Mouse (Mus musculus) forebrain, embryonic 11.5 days (tissue): ENCODE measurements at regions not wholly inside any gene's neighbourhood (a gene's known extent, or its start where the extent isn't known, plus 50 kb on each side); places are given as distances from the start of the nearest gene placed in this dataset.
A peak's percentile ranks its signal among the peaks of the same experiment; 100 is the strongest.

Source experiments
- ATAC-seq: fragments of 200-750 bp; cut with Nextera tagmentation; replicated peaks from 2 replicates; pipeline ENCODE4 v1.8.0; 2017; ENCODE audit warnings: moderate TSS enrichment; ENCODE audit not compliant: low FRiP score
- DNase-seq: peaks from one replicate; pipeline ENCODE4 v3.0.0-alpha.2; 2017; ENCODE audit warnings: low spot score
- H3K27ac ChIP-seq: fragments of 300-500 bp; sonication (generic); 2 replicates; pipeline ENCODE4 v1.5.1; 2014; ENCODE audit warnings: low read depth, low read length
- H3K27me3 ChIP-seq: fragments of 300-500 bp; sonication (generic); 2 replicates; pipeline ENCODE4 v1.6.1; 2014; ENCODE audit warnings: mild to moderate bottlenecking, low read length, mixed read lengths; ENCODE audit not compliant: control insufficient read depth, insufficient read depth
- H3K36me3 ChIP-seq: fragments of 300-500 bp; sonication (generic); 2 replicates; pipeline ENCODE4 v1.6.1; 2014; ENCODE audit warnings: mild to moderate bottlenecking, low read length, moderate library complexity, mixed read lengths; ENCODE audit not compliant: control insufficient read depth, insufficient read depth
- H3K4me1 ChIP-seq: fragments of 300-500 bp; sonication (generic); replicated peaks from 2 replicates; pipeline ENCODE4 v1.6.1; 2014; ENCODE audit warnings: low read length, mixed read lengths; ENCODE audit not compliant: control insufficient read depth, insufficient read depth
- H3K4me2 ChIP-seq: fragments of 300-500 bp; sonication (generic); 2 replicates; pipeline ENCODE4 v1.6.1; 2014; ENCODE audit warnings: low read depth, mild to moderate bottlenecking, low read length, moderate library complexity, mixed read lengths; ENCODE audit not compliant: severe bottlenecking
- H3K4me3 ChIP-seq: fragments of 300-500 bp; sonication (generic); 2 replicates; pipeline ENCODE4 v1.5.1; 2014; ENCODE audit warnings: low read depth, low read length
- H3K9ac ChIP-seq: fragments of 300-500 bp; sonication (generic); 2 replicates; pipeline ENCODE4 v1.6.1; 2014; ENCODE audit warnings: low read length
- H3K9me3 ChIP-seq: fragments of 300-500 bp; sonication (generic); 2 replicates; pipeline ENCODE4 v1.6.1; 2016; ENCODE audit warnings: low read length, mixed read lengths; ENCODE audit not compliant: control insufficient read depth
- WGBS: fragments of 180-500 bp; shearing (Covaris S2); extraction: QIAGEN DNeasy Blood & Tissue Kit; methylation state at CpG from one replicate; pipeline ENCODE4 v1.1.7; 2014; 5-methylcytosine and 5-hydroxymethylcytosine counted together

DNA sequence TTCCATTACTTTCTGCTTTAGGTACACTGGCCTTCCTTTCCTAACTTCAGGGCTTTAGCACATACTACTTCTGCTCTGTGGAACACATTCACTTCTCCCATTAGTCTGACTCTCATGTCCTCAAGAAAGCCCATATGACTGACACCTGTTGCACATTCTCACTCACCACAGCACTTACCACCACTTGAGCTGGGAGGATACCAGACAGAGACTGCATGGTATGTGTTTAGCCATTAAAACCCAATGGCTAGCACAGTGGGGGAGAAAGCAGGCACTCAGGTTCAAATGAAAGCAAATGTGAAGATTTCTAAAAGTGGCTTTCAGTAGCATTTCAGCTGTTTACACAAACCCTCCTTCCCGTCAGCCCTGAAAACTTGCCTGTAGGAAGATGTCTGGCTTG lies 113.6 kb upstream of the Ncam1 start:
- Histone ChIP-seq H3K36me3 (no peaks in the 10 kb centered on the region), H3K9me3 (no peaks in the 10 kb centered on the region), H3K4me3 (no peak overlapping the region), H3K4me2 (no peak overlapping the region), H3K4me1 (no peaks in the 10 kb centered on the region), H3K27ac (no peak overlapping the region), H3K9ac (no peak overlapping the region), H3K27me3 (no peaks in the 10 kb centered on the region)
- ATAC-seq = no peak
- no peak for DNase-seq
- WGBS = 86% methylated on average over 1 of the region's 1 CpGs

DNA sequence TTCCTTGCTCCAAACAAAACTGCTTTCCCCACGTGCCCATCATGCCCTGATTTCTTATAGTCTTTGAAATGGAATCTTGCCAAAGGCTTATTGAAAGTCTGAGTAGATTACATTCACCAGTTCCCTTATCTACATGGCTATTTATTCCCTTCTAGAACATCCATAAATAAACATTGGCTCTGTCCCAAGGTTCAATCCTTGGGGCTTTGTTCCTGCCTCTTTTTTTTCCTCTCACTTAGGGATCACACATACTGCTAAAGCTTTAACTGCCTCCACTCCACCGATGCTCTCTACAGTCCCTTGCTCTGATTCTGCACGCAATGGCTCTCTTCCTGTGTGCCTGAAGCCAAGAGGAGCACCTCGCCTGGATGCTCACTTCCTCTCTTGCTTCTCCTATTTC lies 107.6 kb upstream of the Ncam1 start:
- Histone ChIP-seq H3K9me3 (no peaks in the 10 kb centered on the region), H3K9ac (no peak overlapping the region), H3K27ac (no peak overlapping the region), H3K4me1 (no peaks in the 10 kb centered on the region), H3K36me3 (no peaks in the 10 kb centered on the region), H3K4me3 (no peak overlapping the region), H3K27me3 (no peaks in the 10 kb centered on the region), H3K4me2 (no peak overlapping the region)
- 78% methylated on average over 4 of the region's 4 CpGs for WGBS
- ATAC-seq (no peak), DNase-seq (no peak)

DNA sequence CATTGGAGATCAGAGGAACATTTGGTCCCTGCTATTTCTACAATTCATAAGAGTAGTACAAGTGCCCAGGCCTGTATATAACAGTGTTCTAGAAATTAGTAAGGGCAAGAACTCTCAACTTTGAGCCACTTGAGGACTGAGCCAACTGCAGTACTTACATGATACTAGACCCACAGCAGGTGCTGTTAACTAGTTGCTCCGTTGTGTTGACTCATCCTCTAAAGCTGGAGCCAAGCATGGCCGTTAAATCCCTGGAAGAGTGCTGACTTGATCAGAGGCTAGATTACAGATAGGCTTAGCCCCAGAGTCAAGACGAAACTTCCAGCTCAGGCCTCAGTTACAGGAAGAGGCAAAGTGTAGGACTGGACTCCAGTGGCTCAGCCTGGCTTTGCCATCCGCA lies 107.0 kb upstream of the Ncam1 start:
- ATAC-seq (no peak), DNase-seq (no peak)
- Histone ChIP-seq H3K9ac (no peak overlapping the region), H3K36me3 (no peaks in the 10 kb centered on the region), H3K27me3 (no peaks in the 10 kb centered on the region), H3K27ac (no peak overlapping the region), H3K9me3 (no peaks in the 10 kb centered on the region), H3K4me2 (no peak overlapping the region), H3K4me1 (no peaks in the 10 kb centered on the region; the same call in 1 of the 2 replicates), H3K4me3 (no peak overlapping the region)
- WGBS = 89% methylated on average over 4 of the region's 4 CpGs

DNA sequence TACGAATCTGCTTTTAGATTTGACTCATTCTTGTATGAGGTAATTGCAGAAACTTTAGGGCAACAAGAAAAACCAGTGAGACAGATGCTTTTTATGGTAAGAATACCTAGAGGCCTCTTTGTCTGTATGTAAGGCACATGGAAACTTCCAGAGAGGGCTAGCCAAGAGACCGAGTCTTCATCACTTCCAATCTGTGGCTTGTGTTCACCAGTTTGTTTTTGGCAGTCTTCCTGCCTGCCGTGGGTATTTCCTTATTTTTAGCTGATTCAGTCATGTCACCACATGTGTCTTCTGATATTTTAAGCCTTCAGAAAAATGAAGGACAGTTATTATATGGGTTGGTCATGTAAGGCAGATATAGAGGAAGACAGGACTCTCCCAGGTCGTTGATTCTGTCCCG lies 100.2 kb upstream of the Ncam1 start:
- DNase-seq (no peak), ATAC-seq (no peak)
- no peak overlapping the region for H3K27ac ChIP-seq
- no peaks in the 10 kb centered on the region for H3K27me3 ChIP-seq
- H3K4me1 ChIP-seq = no peaks in the 10 kb centered on the region; the same call in 1 of the 2 replicates
- no peak overlapping the region for H3K9ac ChIP-seq
- H3K36me3 ChIP-seq = no peaks in the 10 kb centered on the region
- no peaks in the 10 kb centered on the region for H3K9me3 ChIP-seq
- no peak overlapping the region for H3K4me3 ChIP-seq
- H3K4me2 ChIP-seq = no peak overlapping the region
- 90% methylated on average over 5 of the region's 5 CpGs for WGBS

GRCm38 (mm10) chr9:49884516-49885343 lies 86.0 kb upstream of the Ncam1 start:
- WGBS = 76% methylated on average over 12 of the region's 12 CpGs
- no peak for ATAC-seq

DNA sequence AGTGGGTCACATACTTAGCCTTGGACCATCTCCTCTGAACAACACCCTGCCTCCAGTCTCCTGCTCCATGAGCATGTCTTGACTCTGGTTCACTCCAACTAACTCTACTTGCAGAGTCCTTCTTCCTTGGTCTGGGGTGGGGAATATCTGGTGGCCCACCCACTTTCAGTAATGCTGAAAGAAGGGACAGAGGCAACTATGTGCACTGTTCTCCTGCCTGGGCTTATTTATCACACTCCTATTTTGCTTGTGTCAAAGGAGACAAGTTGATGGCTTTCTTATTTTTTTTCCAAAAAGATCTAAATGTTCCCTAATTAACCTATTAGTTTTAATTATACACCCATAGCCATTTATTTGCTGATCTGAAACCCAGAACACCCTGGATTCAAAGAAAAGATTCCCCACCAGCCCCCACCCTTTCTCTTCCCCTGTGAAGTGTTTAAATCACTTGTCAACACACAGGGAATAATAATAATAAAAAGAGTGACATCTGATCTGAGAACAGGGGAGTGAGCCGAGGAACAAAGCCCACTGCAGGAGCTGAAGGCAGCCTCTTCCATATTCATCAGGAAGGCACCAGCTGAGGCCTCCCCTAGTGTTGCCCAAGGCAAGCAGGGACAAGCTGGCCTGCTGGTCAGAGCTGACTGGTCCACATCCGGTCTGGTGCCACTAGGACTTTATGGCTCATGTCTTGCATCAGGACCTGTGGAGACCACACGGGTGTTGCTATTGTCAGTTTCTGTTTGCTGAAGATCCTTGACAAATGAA lies 80.8 kb upstream of the Ncam1 start:
- H3K9ac ChIP-seq = no peak overlapping the region
- ATAC-seq = peak; percentile 67; the same call in 1 of the 2 replicates
- no peak overlapping the region for H3K4me2 ChIP-seq
- H3K4me3 ChIP-seq = no peak overlapping the region
- no peaks in the 10 kb centered on the region for H3K9me3 ChIP-seq
- no peak for DNase-seq
- H3K36me3 ChIP-seq = no peaks in the 10 kb centered on the region
- H3K27me3 ChIP-seq = no peaks in the 10 kb centered on the region
- no peak overlapping the region for H3K27ac ChIP-seq
- 38% methylated on average over 3 of the region's 3 CpGs for WGBS
- no peaks in the 10 kb centered on the region for H3K4me1 ChIP-seq

More at GRCm38 (mm10) chr9:49884516-49885343, 86.0 kb upstream of the Ncam1 start:
- Histone ChIP-seq H3K4me1 (no peaks in the 10 kb centered on the region), H3K36me3 (no peaks in the 10 kb centered on the region), H3K27me3 (no peaks in the 10 kb centered on the region), H3K9ac (no peak overlapping the region), H3K4me2 (no peak overlapping the region), H3K27ac (no peak overlapping the region), H3K4me3 (no peak overlapping the region), H3K9me3 (no peaks in the 10 kb centered on the region)
- DNase-seq = no peak

- no peaks in the 10 kb centered on the region for H3K4me1 ChIP-seq
- no peak overlapping the region for H3K27ac ChIP-seq
- no peaks in the 10 kb centered on the region for H3K36me3 ChIP-seq
- no peak overlapping the region for H3K9ac ChIP-seq
- DNase-seq (no peak), ATAC-seq (no peak)
- H3K9me3 ChIP-seq = no peaks in the 10 kb centered on the region
- no peak overlapping the region for H3K4me2 ChIP-seq
- 90% methylated on average over 2 of the region's 2 CpGs for WGBS
- no peaks in the 10 kb centered on the region for H3K27me3 ChIP-seq
- H3K4me3 ChIP-seq = no peak overlapping the region
These were observed 76.2 kb upstream of the Ncam1 start for GRCm38 (mm10) chr9:49874881-49875280.

GRCm38 (mm10) chr9:49873550-49873949 lies 74.8 kb upstream of the Ncam1 start:
- ATAC-seq = peak; percentile 95
- DNase-seq = peak; percentile 80
- Histone ChIP-seq H3K4me2 (peak overlapping the region; percentile 43), H3K27me3 (no peaks in the 10 kb centered on the region), H3K4me3 (peak overlapping the region; percentile 7; the same call in 1 of the 2 replicates), H3K27ac (no peak overlapping the region), H3K4me1 (no peaks in the 10 kb centered on the region), H3K9ac (peak overlapping the region; percentile 41; the same call in 1 of the 2 replicates), H3K36me3 (no peaks in the 10 kb centered on the region), H3K9me3 (no peaks in the 10 kb centered on the region)
- 1% methylated on average over 3 of the region's 3 CpGs for WGBS
